Mouse (Mus musculus): ENCODE measurements at regions not wholly inside any gene's neighbourhood (a gene's known extent, or its start where the extent isn't known, plus 50 kb on each side); places are given as distances from the start of the nearest gene placed in this dataset.

DNA sequence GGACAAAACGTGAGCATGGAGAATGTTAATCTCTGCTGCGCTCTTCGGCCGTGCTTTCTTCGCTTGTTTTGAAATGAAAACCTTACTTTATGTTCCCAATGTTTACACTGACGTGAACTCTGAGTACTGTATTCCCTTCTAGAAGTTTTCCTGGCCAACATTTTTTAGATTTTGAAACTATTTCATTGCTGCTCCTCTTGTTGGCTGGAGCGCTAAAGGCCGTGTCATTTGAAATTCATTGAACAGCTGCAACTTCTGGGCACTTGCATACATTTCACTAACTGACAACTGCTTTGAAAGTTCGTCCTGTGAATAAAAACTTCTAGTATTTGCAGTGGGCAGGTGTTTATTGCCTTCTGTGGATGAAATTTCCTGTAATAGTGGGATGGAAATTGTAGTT, 157.9 kb upstream of the Fam241a start:
- no peak for DNase-seq (ENCODE audit: extremely low read depth)
- no peak overlapping the region for H3K27ac ChIP-seq (ENCODE audit: insufficient read depth, low read depth)
- H3K4me1 ChIP-seq (ENCODE audit: control insufficient read depth in 1 of 2, insufficient read depth in 2 of 2), result no peaks in the 10 kb centered on the region
- H3K9ac ChIP-seq (ENCODE audit: insufficient read depth, low read depth), result no peak overlapping the region
- in situ Hi-C loops (cut with MboI; ENCODE audit: low pct_ligation_motif_present, low pct_unique_long_range_greater_than_20kb, low sequenced_read_pairs), result no loop called here
- H3K79me2 ChIP-seq (replicated peaks; ENCODE audit: control insufficient read depth, extremely low read depth, insufficient read depth, poor library complexity, severe bottlenecking), result no peaks in the 10 kb centered on the region
- H3K27me3 ChIP-seq (replicated peaks), result no peaks in the 10 kb centered on the region
- no peak overlapping the region for H3K4me3 ChIP-seq (replicated peaks in 1 of 3; ENCODE audit: low read depth in 2 of 3, low read length in 2 of 3, poor library complexity in 1 of 3)
- dilution Hi-C loops (cut with MboI; ENCODE audit: extremely low pct_ligation_motif_present, extremely low pct_unique_long_range_greater_than_20kb, low sequenced_read_pairs), result no loop called here
- H3K9me3 ChIP-seq (replicated peaks; ENCODE audit: low read length), result no peaks in the 10 kb centered on the region
- no peaks in the 10 kb centered on the region for H3K36me3 ChIP-seq (replicated peaks in 1 of 2; ENCODE audit: control insufficient read depth in 1 of 2, insufficient read depth in 1 of 2, low read length in 1 of 2)
- TF ChIP-seq TCF12 (IDR thresholded peaks at IDR 0.05; ENCODE audit: low read depth, low read length) (no peak), KAT2A (IDR thresholded peaks at IDR 0.05; ENCODE audit: insufficient replicate concordance, low read length) (no peak), ELF1 (IDR thresholded peaks at IDR 0.05; ENCODE audit: low read depth, low read length) (no peak), NRF1 (IDR thresholded peaks at IDR 0.05; ENCODE audit: low read depth, low read length) (no peak), ETS1 (conservative IDR thresholded peaks at IDR 0.05; ENCODE audit: low read depth, low read length) (no peak), ZMIZ1 (IDR thresholded peaks at IDR 0.05; ENCODE audit: low read depth, low read length) (no peak), USF2 (conservative IDR thresholded peaks at IDR 0.05; ENCODE audit: low read depth, low read length) (no peak), GABPA (IDR thresholded peaks at IDR 0.05; ENCODE audit: insufficient replicate concordance, low read depth, low read length) (no peak)
- H3K4me2 ChIP-seq (ENCODE audit: insufficient read depth, low read depth, poor library complexity, severe bottlenecking), result no peak overlapping the region

DNA sequence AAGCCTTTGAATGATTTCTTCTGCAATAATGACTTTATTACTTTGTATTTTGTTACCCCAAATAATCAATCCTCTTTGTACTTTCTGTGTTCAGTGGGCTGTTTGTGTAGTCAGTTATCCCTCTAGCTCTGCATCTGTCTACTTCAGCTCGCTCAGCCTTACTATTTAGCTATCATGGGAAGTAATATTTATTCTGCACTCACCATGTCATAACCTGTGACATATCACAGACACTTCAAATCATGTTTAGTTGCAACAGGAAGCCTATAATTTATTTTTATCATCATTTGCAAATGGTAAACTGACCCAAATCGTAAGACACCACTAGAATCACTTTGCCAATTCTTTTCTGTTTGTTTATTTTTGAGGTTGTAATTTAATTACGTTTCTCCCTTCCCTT, 147.6 kb upstream of the Fam241a start:
- no peaks in the 10 kb centered on the region for H3K36me3 ChIP-seq (replicated peaks in 1 of 2; ENCODE audit: control insufficient read depth in 1 of 2, insufficient read depth in 1 of 2, low read length in 1 of 2)
- no peaks in the 10 kb centered on the region for H3K79me2 ChIP-seq (replicated peaks; ENCODE audit: control insufficient read depth, extremely low read depth, insufficient read depth, poor library complexity, severe bottlenecking)
- no peak for DNase-seq (ENCODE audit: extremely low read depth)
- H3K4me2 ChIP-seq (ENCODE audit: insufficient read depth, low read depth, poor library complexity, severe bottlenecking), result no peak overlapping the region
- H3K27ac ChIP-seq (ENCODE audit: insufficient read depth, low read depth), result no peak overlapping the region
- in situ Hi-C loops (cut with MboI; ENCODE audit: low pct_ligation_motif_present, low pct_unique_long_range_greater_than_20kb, low sequenced_read_pairs), result no loop called here
- no peak for TF ChIP-seq ETS1 (conservative IDR thresholded peaks at IDR 0.05; ENCODE audit: low read depth, low read length)
- TF ChIP-seq BHLHE40 (IDR thresholded peaks at IDR 0.05; ENCODE audit: low read depth, low read length), result no peak
- TF ChIP-seq POLR2AphosphoS2 (IDR thresholded peaks at IDR 0.05; ENCODE audit: low read depth, low read length), result no peak
- TF ChIP-seq ELF1 (IDR thresholded peaks at IDR 0.05; ENCODE audit: low read depth, low read length), result no peak
- no peak for TF ChIP-seq E2F4 (IDR thresholded peaks at IDR 0.05; ENCODE audit: insufficient replicate concordance, low read depth, low read length)
- TF ChIP-seq SIN3A (IDR thresholded peaks at IDR 0.05; ENCODE audit: low read length), result no peak
- no peak for TF ChIP-seq SMC3 (IDR thresholded peaks at IDR 0.05; ENCODE audit: low read depth, low read length)
- no peak for TF ChIP-seq NRF1 (IDR thresholded peaks at IDR 0.05; ENCODE audit: low read depth, low read length)
- no peak for TF ChIP-seq ZNF384 (IDR thresholded peaks at IDR 0.05; ENCODE audit: low read depth, low read length)
- no peak for TF ChIP-seq EP300 (IDR thresholded peaks at IDR 0.05; ENCODE audit: low read length)
- TF ChIP-seq ZC3H11A (IDR thresholded peaks at IDR 0.05; ENCODE audit: low read depth, low read length), result no peak
- H3K9me3 ChIP-seq (replicated peaks; ENCODE audit: low read length), result peaks cover 2% of the 10 kb centered on the region
- H3K9ac ChIP-seq (ENCODE audit: insufficient read depth, low read depth), result no peak overlapping the region
- dilution Hi-C loops (cut with MboI; ENCODE audit: extremely low pct_ligation_motif_present, extremely low pct_unique_long_range_greater_than_20kb, low sequenced_read_pairs), result no loop called here
- H3K4me1 ChIP-seq (ENCODE audit: control insufficient read depth in 1 of 2, insufficient read depth in 2 of 2), result peaks cover 0 to 11% of the 10 kb centered on the region in 2 experiments; a peak in 2 of 4 replicates
- no peak overlapping the region for H3K4me3 ChIP-seq (replicated peaks in 1 of 3; ENCODE audit: low read depth in 2 of 3, low read length in 2 of 3, poor library complexity in 1 of 3)
- H3K27me3 ChIP-seq (replicated peaks), result no peaks in the 10 kb centered on the region
